Mouse (Mus musculus): ENCODE measurements around the gene Mpig6b.

- TF ChIP-seq CTCF (IDR thresholded peaks at IDR 0.05; ENCODE audit: borderline replicate concordance, insufficient read depth, low read depth, low read length) = no peak
- TF ChIP-seq POLR2A (IDR thresholded peaks at IDR 0.05; ENCODE audit: borderline replicate concordance, insufficient read depth, low read length) = no peak
These were observed at the start of gene Mpig6b for GRCm38 (mm10) chr17:35066084-35066483.

Measured in cerebellum, adult 2 months (tissue).